Mouse (Mus musculus) ES-Bruce4 (cell line): ENCODE measurements around the gene Arhgef11. TPM values are rescaled to one million over a fixed set of nuclear protein-coding genes. Genes with fewer than 3 reads are reported as not detected.

ENCODE experiments used
- H3K27ac ChIP-seq: 2 replicates; pipeline ENCODE4 v1.5.1; 2012; ENCODE audit warnings: low read length, inconsistent platforms; ENCODE audit not compliant: insufficient read depth
- H3K27me3 ChIP-seq: 2 replicates; pipeline ENCODE4 v1.6.1; 2012; ENCODE audit warnings: mild to moderate bottlenecking, low read length, inconsistent platforms; ENCODE audit not compliant: control insufficient read depth, poor library complexity, insufficient read depth, severe bottlenecking
- H3K36me3 ChIP-seq: 2 replicates; pipeline ENCODE4 v1.6.1; 2012; ENCODE audit warnings: inconsistent platforms, mild to moderate bottlenecking, low read length, moderate library complexity; ENCODE audit not compliant: control insufficient read depth, poor library complexity, insufficient read depth, severe bottlenecking
- H3K4me1 ChIP-seq: one replicate; pipeline ENCODE4 v1.8.1; 2011; ENCODE audit warnings: low read length; ENCODE audit not compliant: control insufficient read depth, insufficient read depth
- H3K4me3 ChIP-seq: 2 replicates; pipeline ENCODE4 v1.5.1; 2011; ENCODE audit warnings: low read depth, mild to moderate bottlenecking, low read length
- H3K9ac ChIP-seq: 2 replicates; pipeline ENCODE4 v1.6.1; 2012; ENCODE audit warnings: low read depth, mild to moderate bottlenecking, inconsistent platforms; ENCODE audit not compliant: poor library complexity, severe bottlenecking
- H3K9me3 ChIP-seq: replicated peaks from 2 replicates; pipeline ENCODE4 v1.6.1; 2012; ENCODE audit warnings: mild to moderate bottlenecking, low read length, inconsistent platforms; ENCODE audit not compliant: control insufficient read depth, poor library complexity, insufficient read depth, severe bottlenecking
- CTCF ChIP-seq: IDR thresholded peaks from one replicate; pipeline ENCODE4 v1.8.1; 2011; ENCODE audit warnings: low read depth, low read length
- EP300 ChIP-seq: IDR thresholded peaks from 2 replicates; pipeline ENCODE4 v1.6.1; 2011; ENCODE audit warnings: low read depth, low read length; ENCODE audit not compliant: insufficient read depth
- POLR2A ChIP-seq: IDR thresholded peaks from one replicate; pipeline ENCODE4 v1.8.1; 2011; ENCODE audit warnings: low read length; ENCODE audit not compliant: insufficient read depth
- polyA plus RNA-seq: library from polyadenylated mRNA; stranded (reverse); fragments of >200 nt; gene quantifications from 2 replicates; pipeline ENCODE4 v1.2.4, GENCODE M21; 2011; ENCODE audit warnings: low read depth; ENCODE audit not compliant: missing spikeins, insufficient read depth, insufficient read length

Gene Arhgef11
- polyA plus RNA-seq, 1 experiment = 16.7 TPM

DNA sequence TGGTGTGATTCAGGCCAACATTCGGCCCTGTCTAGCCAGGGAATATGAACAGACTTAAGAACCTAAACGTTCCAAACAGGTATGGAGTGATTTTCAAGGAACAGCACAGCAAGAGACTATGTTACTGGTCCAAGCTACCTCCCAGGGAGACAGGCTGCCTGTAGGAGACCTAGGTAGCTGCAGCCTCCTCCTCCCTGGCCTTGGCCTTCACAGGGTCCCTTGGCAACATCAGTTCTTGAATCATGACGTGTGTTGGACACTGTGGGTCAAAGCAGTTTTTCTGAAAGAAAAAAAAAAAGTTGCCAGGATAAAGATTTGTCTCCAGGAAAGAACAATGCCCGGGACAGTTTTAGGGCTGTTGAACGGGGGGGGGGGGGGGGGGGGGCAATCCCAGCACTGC, 121.5 kb downstream of the Arhgef11 start:
- H3K27ac ChIP-seq = no peak overlapping the region
- TF ChIP-seq CTCF = no peak
- TF ChIP-seq POLR2A = no peak
- TF ChIP-seq EP300 = no peak
- H3K36me3 ChIP-seq = no peaks in the 10 kb centered on the region
- no peaks in the 10 kb centered on the region for H3K4me1 ChIP-seq
- H3K27me3 ChIP-seq = no peaks in the 10 kb centered on the region
- no peak overlapping the region for H3K9ac ChIP-seq
- no peak overlapping the region for H3K4me3 ChIP-seq
- no peaks in the 10 kb centered on the region for H3K9me3 ChIP-seq

DNA sequence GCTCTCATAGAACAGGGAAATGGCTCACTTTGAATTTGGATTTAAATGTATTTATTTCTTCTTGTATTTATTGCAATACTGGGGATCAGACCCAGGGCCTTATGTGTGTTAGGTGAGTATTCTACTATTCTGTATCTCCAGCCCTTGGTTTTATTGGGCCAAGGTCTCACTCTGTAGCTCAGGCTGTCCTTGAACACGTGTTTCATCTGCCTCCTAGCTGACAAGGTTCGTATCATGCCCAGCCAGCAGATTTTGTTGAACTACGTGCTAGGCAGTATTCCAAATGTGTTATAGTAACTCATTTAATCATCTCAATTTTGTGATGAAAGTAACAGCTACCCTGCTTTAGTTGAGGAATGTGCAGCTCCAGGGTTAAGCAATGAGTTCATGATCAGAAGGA, 124.7 kb downstream of the Arhgef11 start:
- Histone ChIP-seq H3K4me1 (no peaks in the 10 kb centered on the region), H3K27ac (no peak overlapping the region), H3K4me3 (no peak overlapping the region), H3K27me3 (no peaks in the 10 kb centered on the region), H3K9ac (no peak overlapping the region), H3K36me3 (no peaks in the 10 kb centered on the region), H3K9me3 (no peaks in the 10 kb centered on the region)
- TF ChIP-seq CTCF = no peak
- no peak for TF ChIP-seq EP300
- no peak for TF ChIP-seq POLR2A

DNA sequence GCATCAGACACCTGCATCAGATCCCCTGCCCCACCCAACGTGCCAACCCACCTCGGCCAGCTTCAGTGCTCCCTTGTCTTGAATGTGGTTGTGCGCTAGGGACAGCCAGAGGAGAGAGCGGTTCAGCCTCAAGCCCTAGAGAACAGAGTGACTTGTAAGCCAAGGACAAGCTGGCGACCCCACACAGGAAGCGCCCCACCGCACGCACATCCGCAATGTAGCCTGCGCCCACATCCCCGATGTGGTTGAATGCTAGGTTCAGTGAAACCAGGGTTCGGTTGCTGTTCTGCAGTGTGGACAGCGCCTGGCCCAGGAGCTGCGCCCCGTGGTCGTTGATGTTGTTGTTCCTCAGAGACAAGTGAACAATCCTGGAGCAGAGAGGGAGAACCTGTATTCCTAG, 125.4 kb downstream of the Arhgef11 start:
- no peak overlapping the region for H3K27ac ChIP-seq
- peak overlapping the region; percentile 25; the same call in 1 of the 2 replicates for H3K4me3 ChIP-seq
- no peak overlapping the region for H3K9ac ChIP-seq
- no peak for TF ChIP-seq POLR2A
- TF ChIP-seq CTCF = no peak
- no peak for TF ChIP-seq EP300
- no peaks in the 10 kb centered on the region for H3K4me1 ChIP-seq
- no peaks in the 10 kb centered on the region for H3K9me3 ChIP-seq
- H3K27me3 ChIP-seq = no peaks in the 10 kb centered on the region
- no peaks in the 10 kb centered on the region for H3K36me3 ChIP-seq

DNA sequence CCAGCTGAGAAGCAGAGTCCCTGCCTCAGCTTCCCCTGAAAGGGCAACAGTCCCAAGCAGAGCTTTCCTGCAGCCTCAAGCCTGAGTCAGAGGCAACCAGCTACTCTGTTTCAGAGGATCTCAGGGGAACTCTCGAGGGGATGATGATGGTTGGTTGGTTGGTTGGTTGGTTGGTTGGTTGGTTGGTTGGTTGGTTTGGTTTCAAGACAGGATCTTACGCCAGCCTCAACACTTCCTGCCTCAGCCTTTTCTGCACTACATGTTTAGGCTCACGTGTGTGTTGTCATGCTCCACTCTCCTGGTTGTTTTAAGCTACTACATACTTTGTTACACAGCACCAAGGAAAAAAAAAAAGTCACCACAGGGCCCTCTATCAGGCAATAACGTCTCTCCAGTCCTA, 126.6 kb downstream of the Arhgef11 start:
- Histone ChIP-seq H3K27me3 (no peaks in the 10 kb centered on the region), H3K36me3 (no peaks in the 10 kb centered on the region), H3K9ac (no peak overlapping the region), H3K9me3 (no peaks in the 10 kb centered on the region), H3K27ac (no peak overlapping the region), H3K4me3 (no peak overlapping the region), H3K4me1 (no peaks in the 10 kb centered on the region)
- TF ChIP-seq CTCF = no peak
- no peak for TF ChIP-seq POLR2A
- TF ChIP-seq EP300 = no peak

DNA sequence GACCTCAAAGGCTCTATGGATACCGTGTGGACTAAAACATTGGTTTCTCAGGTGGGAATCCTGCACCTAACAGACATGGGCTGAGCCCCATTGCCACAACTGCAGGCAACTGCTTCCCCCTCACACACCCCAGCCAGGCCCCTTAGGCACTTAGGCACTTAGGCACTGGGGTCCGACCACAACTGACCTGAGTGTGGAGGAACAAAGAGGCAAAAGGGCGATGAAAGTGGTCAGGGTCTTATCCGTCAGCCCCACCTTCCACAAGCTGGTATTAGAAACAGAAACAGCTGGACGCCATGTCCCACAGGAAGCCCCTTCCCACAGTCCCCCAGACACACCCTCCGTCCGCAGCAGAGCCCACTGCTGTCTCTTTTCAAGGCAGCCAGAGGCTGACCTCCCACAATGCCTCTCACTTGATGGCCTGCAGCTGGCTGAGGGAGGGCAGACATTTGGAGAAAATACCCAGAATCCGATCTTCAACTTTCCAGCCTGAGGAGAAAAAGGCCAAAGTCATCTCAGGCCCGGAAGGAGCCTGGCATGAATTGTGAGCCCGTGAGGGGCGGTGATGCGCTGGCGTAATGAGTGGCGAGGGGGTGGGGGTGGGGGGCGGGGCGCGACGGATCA, 127.8 kb downstream of the Arhgef11 start:
- Histone ChIP-seq H3K36me3 (no peaks in the 10 kb centered on the region), H3K9me3 (no peaks in the 10 kb centered on the region), H3K27ac (no peak overlapping the region), H3K27me3 (no peaks in the 10 kb centered on the region), H3K4me3 (no peak overlapping the region), H3K4me1 (no peaks in the 10 kb centered on the region), H3K9ac (no peak overlapping the region)
- TF ChIP-seq CTCF (no peak), EP300 (no peak), POLR2A (no peak)

DNA sequence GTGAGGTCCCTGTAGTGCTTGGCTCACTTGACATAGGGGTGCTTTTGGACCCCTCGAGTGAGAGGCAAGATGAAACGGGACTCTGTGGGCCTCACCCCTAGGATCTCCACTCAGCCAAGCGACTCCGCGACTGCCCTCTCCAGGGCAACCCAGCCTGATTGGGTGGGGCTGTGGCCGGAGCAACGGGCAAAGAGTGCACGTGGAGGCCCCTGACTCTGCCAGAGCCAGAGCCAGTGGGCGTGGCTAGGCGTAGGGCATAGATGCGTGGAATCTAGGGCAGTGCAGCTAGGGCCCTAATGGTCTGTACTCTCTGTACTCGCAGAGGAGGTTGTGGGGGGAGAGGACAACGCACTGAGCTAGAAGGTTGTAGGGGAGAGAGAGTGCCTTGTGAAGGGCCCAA, 131.1 kb downstream of the Arhgef11 start, which contains the start of gene Lrrc71:
Gene Lrrc71 (minus strand): TSS at position 195 of the 400 bp plus-strand sequence.
- Histone ChIP-seq H3K4me1 (no peaks in the 10 kb centered on the region), H3K27me3 (no peaks in the 10 kb centered on the region), H3K9ac (no peak within 1 kb of the TSS), H3K9me3 (no peaks in the 10 kb centered on the region), H3K4me3 (no peak within 1 kb of the TSS), H3K36me3 (no peaks in the 10 kb centered on the region), H3K27ac (no peak within 1 kb of the TSS)
- TF ChIP-seq EP300 = no peak
- TF ChIP-seq POLR2A = no peak
- no peak for TF ChIP-seq CTCF
